Mouse (Mus musculus): ENCODE measurements around the gene Gm17349. TPM values are rescaled to one million over a fixed set of nuclear protein-coding genes. Genes with fewer than 3 reads are reported as not detected.

Gene Gm17349
- polyA plus RNA-seq, 1 experiment from 2014 or later, result not detected

DNA sequence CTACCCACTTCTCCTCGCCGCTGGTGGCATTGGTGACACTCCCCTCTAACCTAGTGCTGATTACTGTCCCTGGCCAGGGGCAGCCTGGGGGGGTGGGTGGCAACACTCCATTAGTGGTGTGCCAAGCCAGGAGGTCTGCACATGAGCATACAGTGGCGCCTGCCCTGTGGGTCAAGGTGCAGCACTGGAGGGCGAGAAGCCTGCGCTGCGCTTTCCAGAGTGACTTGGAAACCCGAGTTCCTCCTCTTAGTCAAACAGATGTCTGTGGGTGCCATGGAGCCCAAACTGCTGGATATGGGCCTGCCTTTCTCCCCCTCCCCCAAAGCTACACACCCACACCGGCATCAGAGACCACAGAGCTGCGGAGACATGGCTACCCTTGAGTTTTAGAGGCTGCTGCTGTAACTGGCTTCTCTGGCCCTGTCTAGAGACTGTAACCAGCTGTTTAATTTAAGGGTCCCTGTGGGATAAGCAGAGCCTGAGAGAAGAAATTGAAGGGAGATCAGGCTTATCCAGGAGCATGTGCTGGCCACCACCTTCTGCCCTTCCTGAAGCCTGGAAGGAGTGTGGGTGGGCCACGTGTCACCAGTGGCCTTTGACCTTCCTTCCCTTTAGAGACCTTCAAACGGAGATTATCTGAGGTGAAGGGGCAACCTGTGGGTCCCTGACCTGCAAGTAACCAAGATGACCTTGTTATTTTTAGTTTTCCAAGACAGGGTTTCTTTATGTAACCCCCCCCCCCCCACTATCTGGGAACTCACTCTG lies 10.9 kb upstream of the Gm17349 start:
- WGBS, result 73% methylated on average over 11 of the region's 11 CpGs
- H3K9me3 ChIP-seq (ENCODE audit: control insufficient read depth, low read length), result no peaks in the 10 kb centered on the region
- no peaks in the 10 kb centered on the region for H3K27me3 ChIP-seq (replicated peaks; ENCODE audit: control insufficient read depth, insufficient read depth, low read length)
- H3K36me3 ChIP-seq (ENCODE audit: control insufficient read depth, insufficient read depth, low read length), result peaks cover 22% of the 10 kb centered on the region
- ATAC-seq (replicated peaks; ENCODE audit: low FRiP score) (no peak), DNase-seq (ENCODE audit: low spot score) (no peak)
- H3K27ac ChIP-seq (ENCODE audit: low read depth, low read length), result 0 out of 2 replicates have a peak overlapping the region, but pooled peaks have one; percentile 16
- H3K9ac ChIP-seq (ENCODE audit: low read depth, low read length), result peak overlapping the region; percentile 30; the same call in 1 of the 2 replicates
- H3K4me1 ChIP-seq (replicated peaks; ENCODE audit: control insufficient read depth, insufficient read depth, low read length), result peaks cover 6% of the 10 kb centered on the region; the same call in 1 of the 2 replicates
- no peak overlapping the region for H3K4me3 ChIP-seq (ENCODE audit: low read depth, low read length)
- H3K4me2 ChIP-seq, result no peak overlapping the region

DNA sequence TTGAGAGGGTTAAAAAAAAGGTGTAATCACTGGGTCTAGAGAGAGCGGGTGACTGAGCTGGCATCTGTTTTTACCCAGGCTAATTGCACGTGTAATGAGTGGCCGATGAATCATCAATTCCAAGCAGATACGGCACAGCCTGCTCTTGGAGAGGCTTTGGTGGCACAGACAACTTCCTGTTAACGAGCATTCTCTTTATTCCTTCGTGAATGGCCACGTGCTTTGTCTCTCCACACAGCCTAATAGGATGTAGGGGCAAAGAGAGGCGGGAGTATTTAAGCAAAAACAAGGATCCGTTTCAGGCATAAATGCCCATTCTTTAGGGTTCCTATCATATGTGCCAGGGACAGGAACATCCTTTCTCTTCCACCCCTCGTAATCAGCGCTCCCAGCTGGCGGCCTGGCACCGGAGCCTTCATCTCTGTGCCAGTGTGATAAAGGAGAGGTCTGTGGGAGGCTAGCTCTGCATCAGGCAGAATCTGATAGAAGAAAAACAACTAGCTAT lies 10.1 kb upstream of the Gm17349 start:
- 74% methylated on average over 13 of the region's 13 CpGs for WGBS
- Histone ChIP-seq H3K4me3 (ENCODE audit: low read depth, low read length) (no peak overlapping the region), H3K4me2 (no peak overlapping the region), H3K27me3 (replicated peaks; ENCODE audit: control insufficient read depth, insufficient read depth, low read length) (no peaks in the 10 kb centered on the region), H3K4me1 (replicated peaks; ENCODE audit: control insufficient read depth, insufficient read depth, low read length) (peaks cover 6% of the 10 kb centered on the region; the same call in 1 of the 2 replicates), H3K9me3 (ENCODE audit: control insufficient read depth, low read length) (no peaks in the 10 kb centered on the region), H3K27ac (ENCODE audit: low read depth, low read length) (no peak overlapping the region), H3K9ac (ENCODE audit: low read depth, low read length) (peak overlapping the region; percentile 30; the same call in 1 of the 2 replicates), H3K36me3 (ENCODE audit: control insufficient read depth, insufficient read depth, low read length) (peaks cover 28% of the 10 kb centered on the region)
- no peak for DNase-seq (ENCODE audit: low spot score)
- no peak for ATAC-seq (replicated peaks; ENCODE audit: low FRiP score)

DNA sequence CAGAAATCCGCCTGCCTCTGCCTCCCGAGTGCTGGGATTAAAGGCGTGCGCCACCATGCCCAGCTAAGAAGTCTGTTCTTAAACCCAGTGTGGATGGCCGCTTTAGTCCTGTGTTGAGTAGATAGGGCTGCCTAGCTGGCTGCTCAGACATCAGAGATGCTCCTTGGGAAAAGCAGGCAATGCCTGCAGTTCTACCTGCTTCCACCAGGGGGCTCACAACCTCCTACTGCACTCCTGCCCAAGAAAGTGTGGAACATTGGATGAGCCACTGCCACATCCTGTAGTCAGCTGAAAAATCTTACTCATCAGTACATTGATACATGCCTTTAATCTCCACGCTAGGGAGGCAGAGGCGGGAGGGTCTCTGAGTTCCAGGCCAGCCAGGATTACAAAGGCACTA lies 9.6 kb upstream of the Gm17349 start:
- H3K9ac ChIP-seq (ENCODE audit: low read depth, low read length), result no peak overlapping the region
- 41% methylated on average over 7 of the region's 7 CpGs for WGBS
- H3K4me2 ChIP-seq, result no peak overlapping the region
- no peaks in the 10 kb centered on the region for H3K9me3 ChIP-seq (ENCODE audit: control insufficient read depth, low read length)
- DNase-seq (ENCODE audit: low spot score) (no peak), ATAC-seq (replicated peaks; ENCODE audit: low FRiP score) (0 out of 2 replicates have a peak, but pooled peaks have one; percentile 16)
- no peak overlapping the region for H3K4me3 ChIP-seq (ENCODE audit: low read depth, low read length)
- H3K4me1 ChIP-seq (replicated peaks; ENCODE audit: control insufficient read depth, insufficient read depth, low read length), result peaks cover 6% of the 10 kb centered on the region; the same call in 1 of the 2 replicates
- no peak overlapping the region for H3K27ac ChIP-seq (ENCODE audit: low read depth, low read length)
- peaks cover 32% of the 10 kb centered on the region for H3K36me3 ChIP-seq (ENCODE audit: control insufficient read depth, insufficient read depth, low read length)
- no peaks in the 10 kb centered on the region for H3K27me3 ChIP-seq (replicated peaks; ENCODE audit: control insufficient read depth, insufficient read depth, low read length)

DNA sequence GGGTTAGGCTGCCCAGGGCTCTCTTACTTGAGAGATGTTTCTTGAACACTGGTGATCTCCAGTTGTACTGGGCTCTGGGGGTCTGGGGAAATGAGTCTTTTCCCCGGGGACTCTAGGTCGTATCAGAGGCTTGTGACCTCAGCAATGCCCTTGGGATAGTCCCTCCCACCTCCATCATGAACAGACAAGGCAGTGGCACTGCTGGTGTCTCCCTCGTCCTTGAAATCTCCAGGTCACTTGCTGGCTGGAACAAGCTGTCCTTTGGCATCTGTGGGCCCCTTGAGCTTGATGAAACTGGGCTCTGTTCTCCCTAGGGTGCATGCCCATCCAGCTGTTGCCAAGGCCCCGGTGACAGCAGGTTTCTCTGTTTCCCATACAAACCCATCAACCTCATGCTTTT lies 8.9 kb upstream of the Gm17349 start:
- no peak for DNase-seq (ENCODE audit: low spot score)
- H3K36me3 ChIP-seq (ENCODE audit: control insufficient read depth, insufficient read depth, low read length), result peaks cover 36% of the 10 kb centered on the region
- ATAC-seq (replicated peaks; ENCODE audit: low FRiP score), result no peak
- no peaks in the 10 kb centered on the region for H3K9me3 ChIP-seq (ENCODE audit: control insufficient read depth, low read length)
- no peak overlapping the region for H3K4me3 ChIP-seq (ENCODE audit: low read depth, low read length)
- no peak overlapping the region for H3K4me2 ChIP-seq
- H3K27me3 ChIP-seq (replicated peaks; ENCODE audit: control insufficient read depth, insufficient read depth, low read length), result no peaks in the 10 kb centered on the region
- peaks cover 6% of the 10 kb centered on the region; the same call in 1 of the 2 replicates for H3K4me1 ChIP-seq (replicated peaks; ENCODE audit: control insufficient read depth, insufficient read depth, low read length)
- no peak overlapping the region for H3K9ac ChIP-seq (ENCODE audit: low read depth, low read length)
- 69% methylated on average over 4 of the region's 4 CpGs for WGBS
- no peak overlapping the region for H3K27ac ChIP-seq (ENCODE audit: low read depth, low read length)

DNA sequence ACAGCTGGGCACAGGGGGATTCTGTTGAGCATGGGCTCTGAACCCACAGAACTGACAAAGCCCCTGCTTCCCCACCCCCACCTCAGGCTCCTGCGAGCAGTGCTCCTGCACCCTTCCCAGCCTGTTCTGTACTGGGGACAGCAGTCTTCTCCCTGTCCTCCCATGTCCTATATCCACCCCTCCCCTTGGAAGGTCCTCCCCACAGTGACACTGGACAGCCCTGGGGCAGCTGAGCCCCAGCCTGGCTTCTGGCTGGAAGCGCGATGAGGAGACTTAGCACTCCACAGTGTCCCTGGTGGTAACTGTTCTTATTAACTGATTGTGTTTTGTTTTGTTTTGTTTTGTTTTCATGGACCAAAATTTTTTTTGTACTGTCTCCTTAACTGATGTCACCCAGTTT lies 8.3 kb upstream of the Gm17349 start:
- WGBS, result 93% methylated on average over 3 of the region's 3 CpGs
- H3K4me3 ChIP-seq (ENCODE audit: low read depth, low read length), result no peak overlapping the region
- no peak overlapping the region for H3K9ac ChIP-seq (ENCODE audit: low read depth, low read length)
- no peak for ATAC-seq (replicated peaks; ENCODE audit: low FRiP score)
- H3K9me3 ChIP-seq (ENCODE audit: control insufficient read depth, low read length), result no peaks in the 10 kb centered on the region
- no peak overlapping the region for H3K4me2 ChIP-seq
- no peaks in the 10 kb centered on the region for H3K27me3 ChIP-seq (replicated peaks; ENCODE audit: control insufficient read depth, insufficient read depth, low read length)
- H3K36me3 ChIP-seq (ENCODE audit: control insufficient read depth, insufficient read depth, low read length), result peaks cover 42% of the 10 kb centered on the region
- H3K4me1 ChIP-seq (replicated peaks; ENCODE audit: control insufficient read depth, insufficient read depth, low read length), result peaks cover 6% of the 10 kb centered on the region; the same call in 1 of the 2 replicates
- no peak overlapping the region for H3K27ac ChIP-seq (ENCODE audit: low read depth, low read length)
- DNase-seq (ENCODE audit: low spot score), result no peak

DNA sequence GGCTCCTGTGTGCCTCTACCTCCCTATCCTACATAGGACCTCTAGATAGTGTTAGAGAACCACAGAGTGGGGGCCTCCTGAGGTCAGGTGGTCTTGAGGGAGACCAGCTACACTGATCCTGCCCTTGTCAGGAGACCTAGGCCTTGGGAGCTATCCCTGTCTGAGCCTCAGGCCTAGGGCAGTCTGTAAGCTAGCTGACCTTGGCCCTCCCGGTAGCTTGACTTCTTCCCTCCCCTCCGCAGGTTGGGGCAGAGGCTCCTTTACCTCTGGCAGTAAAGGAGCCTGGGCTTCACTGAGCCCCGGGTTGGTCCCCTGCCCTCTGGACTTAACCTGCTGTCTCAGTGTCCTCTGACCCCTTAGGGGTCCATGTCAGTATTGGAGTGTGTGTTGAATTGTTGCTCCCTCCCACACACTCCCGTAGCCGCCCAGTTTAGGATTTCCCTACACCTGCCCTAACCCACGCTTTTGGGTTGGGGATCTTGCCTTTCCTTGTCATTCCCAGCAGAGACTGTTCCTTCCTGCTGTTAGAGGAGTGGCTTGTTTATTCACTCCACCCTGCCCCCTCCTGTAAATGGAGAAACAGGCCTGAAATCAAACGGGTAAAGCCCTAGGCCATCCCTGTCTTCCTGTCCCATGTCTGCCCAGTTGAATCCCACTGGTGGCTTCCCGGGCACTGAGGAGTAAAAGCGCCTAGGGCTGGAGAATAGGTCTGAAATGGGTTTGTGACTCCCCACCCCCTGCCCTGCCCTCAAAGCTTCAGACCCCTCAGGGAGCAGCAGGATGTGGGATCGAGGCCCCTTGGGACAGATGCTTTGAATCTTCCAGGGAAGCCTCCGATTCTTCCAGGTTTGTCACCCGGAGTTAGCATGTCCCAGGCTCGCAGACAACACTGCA lies 7.6 kb upstream of the Gm17349 start:
- Histone ChIP-seq H3K4me3 (ENCODE audit: low read depth, low read length) (no peak overlapping the region), H3K4me1 (replicated peaks; ENCODE audit: control insufficient read depth, insufficient read depth, low read length) (peaks cover 3% of the 10 kb centered on the region; the same call in 1 of the 2 replicates), H3K27me3 (replicated peaks; ENCODE audit: control insufficient read depth, insufficient read depth, low read length) (no peaks in the 10 kb centered on the region), H3K4me2 (no peak overlapping the region), H3K27ac (ENCODE audit: low read depth, low read length) (no peak overlapping the region), H3K36me3 (ENCODE audit: control insufficient read depth, insufficient read depth, low read length) (peaks cover 48% of the 10 kb centered on the region), H3K9ac (ENCODE audit: low read depth, low read length) (no peak overlapping the region), H3K9me3 (ENCODE audit: control insufficient read depth, low read length) (no peaks in the 10 kb centered on the region)
- no peak for DNase-seq (ENCODE audit: low spot score)
- no peak for ATAC-seq (replicated peaks; ENCODE audit: low FRiP score)
- WGBS, result 82% methylated on average over 13 of the region's 13 CpGs

DNA sequence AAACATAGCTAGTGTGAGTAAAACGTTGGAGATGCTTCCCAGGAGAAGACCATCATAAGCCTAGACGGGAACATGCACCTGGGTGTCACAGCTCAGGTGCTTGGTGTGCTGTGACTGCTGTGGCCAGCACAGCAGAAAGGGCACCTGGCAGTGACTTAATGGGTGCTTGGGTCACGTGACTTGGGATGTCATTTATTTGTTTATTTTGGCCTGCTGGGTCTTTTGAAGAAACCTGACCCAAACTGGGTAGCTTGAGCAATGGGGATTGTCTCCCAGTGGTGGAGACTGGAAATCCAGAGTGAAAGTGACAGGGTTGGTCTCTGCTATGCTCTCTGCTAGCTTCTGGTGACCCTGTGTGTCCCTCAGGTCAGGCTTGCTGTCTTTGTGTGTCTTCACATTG lies 6.2 kb upstream of the Gm17349 start:
- H3K27ac ChIP-seq (ENCODE audit: low read depth, low read length), result no peak overlapping the region
- H3K4me1 ChIP-seq (replicated peaks; ENCODE audit: control insufficient read depth, insufficient read depth, low read length), result 0 out of 2 replicates have a peak, but pooled peaks cover 3% of the 10 kb centered on the region
- no peaks in the 10 kb centered on the region for H3K27me3 ChIP-seq (replicated peaks; ENCODE audit: control insufficient read depth, insufficient read depth, low read length)

DNA sequence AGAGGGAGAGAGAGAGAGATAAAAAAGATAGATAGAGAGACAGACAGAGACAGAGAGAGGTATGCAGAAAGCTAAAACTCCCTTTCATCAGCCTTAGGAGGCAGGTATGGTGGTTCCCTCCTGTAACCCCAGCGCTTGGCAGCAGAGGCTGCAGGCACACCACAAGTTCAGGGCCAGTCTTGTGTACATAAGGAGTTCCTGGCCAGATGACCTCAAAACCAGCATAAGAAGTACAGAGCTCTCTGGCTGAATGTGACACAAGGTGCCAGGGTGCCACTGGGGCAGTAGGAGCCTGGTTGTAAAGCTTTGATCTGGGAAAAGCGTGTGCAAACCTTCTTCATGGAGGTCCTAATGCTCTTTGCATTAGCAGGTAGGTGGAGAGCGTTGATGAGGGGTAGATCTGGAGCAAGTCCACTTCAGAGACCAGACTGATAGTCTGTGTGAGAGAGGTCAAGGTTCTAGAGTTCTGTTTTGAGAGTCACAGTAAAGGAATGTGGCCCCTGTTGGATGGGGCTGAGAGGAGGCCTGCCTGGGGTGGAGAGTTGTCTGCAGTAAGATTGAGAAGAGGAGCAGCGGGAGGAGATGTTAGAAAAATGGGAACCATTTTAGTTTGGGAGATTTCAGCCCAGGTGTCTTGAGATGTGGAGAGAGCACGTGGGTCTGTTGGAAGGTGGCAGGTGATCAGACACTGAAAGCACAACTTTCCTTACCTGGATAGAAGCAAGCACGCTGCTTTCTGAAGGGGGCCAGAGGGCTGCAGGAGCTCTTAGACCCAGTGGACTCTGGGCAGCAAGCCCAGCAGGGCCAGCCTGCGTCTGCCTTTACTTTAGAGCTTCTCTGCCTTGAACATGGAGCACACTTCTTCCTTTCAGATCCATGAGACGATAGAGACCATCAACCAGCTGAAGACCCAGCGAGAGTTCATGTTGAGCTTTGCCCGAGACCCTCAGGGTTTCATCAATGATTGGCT lies 5.2 kb upstream of the Gm17349 start:
- Histone ChIP-seq H3K27me3 (replicated peaks; ENCODE audit: control insufficient read depth, insufficient read depth, low read length) (no peaks in the 10 kb centered on the region), H3K4me2 (no peak overlapping the region), H3K27ac (ENCODE audit: low read depth, low read length) (no peak overlapping the region), H3K36me3 (ENCODE audit: control insufficient read depth, insufficient read depth, low read length) (peaks cover 55% of the 10 kb centered on the region), H3K9ac (ENCODE audit: low read depth, low read length) (no peak overlapping the region), H3K4me1 (replicated peaks; ENCODE audit: control insufficient read depth, insufficient read depth, low read length) (no peaks in the 10 kb centered on the region), H3K4me3 (ENCODE audit: low read depth, low read length) (no peak overlapping the region), H3K9me3 (ENCODE audit: control insufficient read depth, low read length) (no peaks in the 10 kb centered on the region)
- ATAC-seq (replicated peaks; ENCODE audit: low FRiP score) (no peak), DNase-seq (ENCODE audit: low spot score) (no peak)
- 86% methylated on average over 10 of the region's 10 CpGs for WGBS

More for the DNA sequence above, 6.2 kb upstream of the Gm17349 start:
- no peaks in the 10 kb centered on the region for H3K9me3 ChIP-seq (ENCODE audit: control insufficient read depth, low read length)
- ATAC-seq (replicated peaks; ENCODE audit: low FRiP score), result no peak
- no peak for DNase-seq (ENCODE audit: low spot score)
- H3K9ac ChIP-seq (ENCODE audit: low read depth, low read length), result no peak overlapping the region
- no peak overlapping the region for H3K4me3 ChIP-seq (ENCODE audit: low read depth, low read length)
- no peak overlapping the region for H3K4me2 ChIP-seq
- WGBS, result 69% methylated on average over 3 of the region's 3 CpGs
- H3K36me3 ChIP-seq (ENCODE audit: control insufficient read depth, insufficient read depth, low read length), result peaks cover 57% of the 10 kb centered on the region
